Comparison of ENCODE assay signal across 21 mouse cellular contexts in genomic region chr9:16702431-16702830, GRCm38 (mm10).
A peak's percentile ranks its signal among the peaks of the same experiment; 100 is the strongest.
DNase-seq lines count a peak whose midpoint lies in the region; ATAC-seq and TF ChIP-seq lines count a peak whose summit lies in the region.
"Had no signal": no experiment of that assay in that cellular context is flagged by ENCODE, and none has a peak within 500 bp of the region (broad histone marks: within the 10 kb centered on the region; RNA-seq: fewer than 3 reads in every experiment).

No protein-coding gene starts in this region.

- no peaks in the 10 kb centered on the region for H3K9me3 ChIP-seq in E14TG2a.4 (ENCODE audit: low read length)
- no peaks in the 10 kb centered on the region for H3K9me3 ChIP-seq in heart, embryonic 11.5 days (replicated peaks; ENCODE audit: control insufficient read depth, low read length)
- H3K9me3 ChIP-seq: embryonic facial prominence, embryonic 15.5 days; forebrain, embryonic 15.5 days; hindbrain, embryonic 10.5 days had no signal

- DNase-seq in layer of hippocampus, adult 2 months (ENCODE audit: low spot score in 2 of 2) = no peak
- DNase-seq in layer of hippocampus, postnatal 10 days (ENCODE audit: low spot score in 2 of 2) = no peak
- DNase-seq in R1 (ENCODE audit: low read depth, low spot score) = peak; percentile 3
- no peak for DNase-seq in lung, postnatal 14 days
- DNase-seq in frontal cortex, postnatal 10 days (ENCODE audit: low spot score in 2 of 2) = no peak
- DNase-seq: adrenal gland, postnatal 10 days; cerebellum, adult 11-12 months; cerebellum, adult 9-11 months; cerebellum, postnatal 36 days; gastrocnemius, postnatal 10 days; heart, adult 2 months; kidney, adult 11 months had no signal

- H3K36me3 ChIP-seq in E14TG2a.4 (ENCODE audit: insufficient read depth, low read length) = no peaks in the 10 kb centered on the region
- H3K36me3 ChIP-seq in heart, embryonic 11.5 days (ENCODE audit: control insufficient read depth, insufficient read depth, low read length) = no peaks in the 10 kb centered on the region
- H3K36me3 ChIP-seq: embryonic facial prominence, embryonic 15.5 days; forebrain, embryonic 10.5 days; forebrain, embryonic 15.5 days; heart, embryonic 12.5 days; hindbrain, embryonic 10.5 days had no signal

- H3K4me3 ChIP-seq in layer of hippocampus, adult 2 months = no peak overlapping the region
- H3K4me3 ChIP-seq in E14TG2a.4 (replicated peaks; ENCODE audit: low read length) = no peak overlapping the region
- no peak overlapping the region for H3K4me3 ChIP-seq in heart, embryonic 11.5 days (ENCODE audit: low read depth, low read length)
- H3K4me3 ChIP-seq: embryonic facial prominence, embryonic 15.5 days; erythroblast, embryonic 14.5 days; forebrain, embryonic 10.5 days; forebrain, embryonic 15.5 days; heart, adult 2 months; heart, embryonic 12.5 days; hindbrain, embryonic 10.5 days had no signal

- H3K4me2 ChIP-seq in heart, embryonic 11.5 days = no peak overlapping the region
- H3K4me2 ChIP-seq: embryonic facial prominence, embryonic 15.5 days; forebrain, embryonic 15.5 days; heart, embryonic 12.5 days; hindbrain, embryonic 14.5 days had no signal

- no peak overlapping the region for H3K9ac ChIP-seq in heart, embryonic 11.5 days (ENCODE audit: low read depth, low read length)
- H3K9ac ChIP-seq: embryonic facial prominence, embryonic 15.5 days; forebrain, embryonic 15.5 days; heart, embryonic 12.5 days; hindbrain, embryonic 14.5 days had no signal

- H3K4me1 ChIP-seq in E14TG2a.4 (replicated peaks; ENCODE audit: low read depth, low read length) = no peaks in the 10 kb centered on the region
- no peaks in the 10 kb centered on the region for H3K4me1 ChIP-seq in heart, embryonic 11.5 days (ENCODE audit: control insufficient read depth, insufficient read depth, low read length)
- H3K4me1 ChIP-seq: embryonic facial prominence, embryonic 15.5 days; forebrain, embryonic 10.5 days; forebrain, embryonic 15.5 days; heart, embryonic 12.5 days; hindbrain, embryonic 10.5 days had no signal

- ATAC-seq in heart, embryonic 11.5 days (replicated peaks; ENCODE audit: insufficient number of reproducible peaks, low FRiP score, low TSS enrichment) = no peak
- ATAC-seq: forebrain, embryonic 15.5 days had no signal

- 77% methylated on average over 3 of the region's 3 CpGs for WGBS in heart, embryonic 11.5 days (ENCODE audit: insufficient replicate concordance)

- no peaks in the 10 kb centered on the region for H3K27me3 ChIP-seq in E14TG2a.4 (ENCODE audit: insufficient read depth, low read length)
- no peaks in the 10 kb centered on the region for H3K27me3 ChIP-seq in heart, embryonic 11.5 days (ENCODE audit: control insufficient read depth, insufficient read depth, low read length)
- H3K27me3 ChIP-seq: embryonic facial prominence, embryonic 15.5 days; forebrain, embryonic 15.5 days; heart, embryonic 12.5 days had no signal

- TF ChIP-seq CTCF in layer of hippocampus, adult 2 months (conservative IDR thresholded peaks at IDR 0.05) = peak; percentile 24; the same call in 1 of the 2 replicates
- peak; percentile 32 for TF ChIP-seq CTCF in E14TG2a.4 (conservative IDR thresholded peaks at IDR 0.05; ENCODE audit: low read length)

- no peak overlapping the region for H3K27ac ChIP-seq in layer of hippocampus, adult 2 months
- no peak overlapping the region for H3K27ac ChIP-seq in heart, embryonic 11.5 days (ENCODE audit: low read depth, low read length)
- H3K27ac ChIP-seq: embryonic facial prominence, embryonic 15.5 days; forebrain, embryonic 10.5 days; forebrain, embryonic 15.5 days; heart, adult 2 months; hindbrain, embryonic 10.5 days; hindbrain, embryonic 14.5 days had no signal
